Mouse (Mus musculus): ENCODE results near the gene Rbm48.

GRCm38 (mm10) chr5:3607114-3607513 is 10.7 kb upstream of the Rbm48 start:
- TF ChIP-seq CTCF (IDR thresholded peaks at IDR 0.05; ENCODE audit: low read depth) (no peak), EP300 (IDR thresholded peaks at IDR 0.05; ENCODE audit: low read depth) (no peak)

Data from liver, embryonic 14.5 days (tissue).